Mouse (Mus musculus): ENCODE data around the gene Afdn. TPM values are rescaled to one million over a fixed set of nuclear protein-coding genes. Genes with fewer than 3 reads are reported as not detected.

The Afdn gene
- polyA plus RNA-seq (2014; fragmentation: Nextera tagmentation; extraction: Ambion mirVana): 108 and 123 TPM in 2 replicates

GRCm38 (mm10) chr17:13759853-13760627 lies at the start of gene Afdn:
Gene Afdn, plus strand, starts transcription at chr17:13760539.
- H3K27me3 ChIP-seq (ENCODE audit: control insufficient read depth, insufficient read depth, low read length): no peaks in the 10 kb centered on the region
- WGBS: under 1% methylated on average over 82 of the region's 108 CpGs
- H3K4me1 ChIP-seq (replicated peaks; ENCODE audit: control insufficient read depth, insufficient read depth, low read length): 0 out of 2 replicates have a peak, but pooled peaks cover 3% of the 10 kb centered on the region
- peak within 1 kb of the TSS; percentile 97 for H3K4me3 ChIP-seq (ENCODE audit: low read depth, low read length)
- no peaks in the 10 kb centered on the region for H3K9me3 ChIP-seq (ENCODE audit: control insufficient read depth, low read length)
- DNase-seq (ENCODE audit: low spot score): peak; percentile 89
- peak within 1 kb of the TSS; percentile 99 for H3K4me2 ChIP-seq (replicated peaks; ENCODE audit: low read depth, low read length)
- H3K36me3 ChIP-seq (ENCODE audit: control insufficient read depth, insufficient read depth, low read length): no peaks in the 10 kb centered on the region
- ATAC-seq (ENCODE audit: low FRiP score): peak; percentile 91
- H3K9ac ChIP-seq (ENCODE audit: low read depth, low read length): peak within 1 kb of the TSS; percentile 68
- H3K27ac ChIP-seq (ENCODE audit: low read depth, low read length): peak within 1 kb of the TSS; percentile 95

- 90% methylated on average over 5 of the region's 5 CpGs for whole genome bisulfite sequencing
- H3K4me1 ChIP-seq (replicated peaks; ENCODE audit: control insufficient read depth, insufficient read depth, low read length): no peaks in the 10 kb centered on the region
These were observed 49.2 kb upstream of the Afdn start for GRCm38 (mm10) chr17:13711173-13711572.

GRCm38 (mm10) chr17:13712116-13712515 lies 48.2 kb upstream of the Afdn start:
- no peak overlapping the region for H3K27ac ChIP-seq (ENCODE audit: low read depth, low read length)
- H3K27me3 ChIP-seq (ENCODE audit: control insufficient read depth, insufficient read depth, low read length): no peaks in the 10 kb centered on the region
- no peaks in the 10 kb centered on the region for H3K9me3 ChIP-seq (ENCODE audit: control insufficient read depth, low read length)
- H3K9ac ChIP-seq (ENCODE audit: low read depth, low read length): no peak overlapping the region
- ATAC-seq (ENCODE audit: low FRiP score): no peak
- no peaks in the 10 kb centered on the region for H3K36me3 ChIP-seq (ENCODE audit: control insufficient read depth, insufficient read depth, low read length)
- no peaks in the 10 kb centered on the region for H3K4me1 ChIP-seq (replicated peaks; ENCODE audit: control insufficient read depth, insufficient read depth, low read length)
- H3K4me3 ChIP-seq (ENCODE audit: low read depth, low read length): no peak overlapping the region
- 84% methylated on average over 6 of the region's 6 CpGs for WGBS
- H3K4me2 ChIP-seq (replicated peaks; ENCODE audit: low read depth, low read length): no peak overlapping the region
- no peak for DNase-seq (ENCODE audit: low spot score)

More at GRCm38 (mm10) chr17:13711173-13711572, 49.2 kb upstream of the Afdn start:
- no peaks in the 10 kb centered on the region for H3K9me3 ChIP-seq (ENCODE audit: control insufficient read depth, low read length)
- no peaks in the 10 kb centered on the region for H3K27me3 ChIP-seq (ENCODE audit: control insufficient read depth, insufficient read depth, low read length)
- no peaks in the 10 kb centered on the region for H3K36me3 ChIP-seq (ENCODE audit: control insufficient read depth, insufficient read depth, low read length)
- DNase-seq (ENCODE audit: low spot score): no peak
- no peak overlapping the region for H3K9ac ChIP-seq (ENCODE audit: low read depth, low read length)
- ATAC-seq (ENCODE audit: low FRiP score): no peak
- H3K27ac ChIP-seq (ENCODE audit: low read depth, low read length): no peak overlapping the region
- no peak overlapping the region for H3K4me3 ChIP-seq (ENCODE audit: low read depth, low read length)
- H3K4me2 ChIP-seq (replicated peaks; ENCODE audit: low read depth, low read length): no peak overlapping the region

- ATAC-seq (ENCODE audit: low FRiP score): no peak
- H3K27ac ChIP-seq (ENCODE audit: low read depth, low read length): no peak overlapping the region
- no peaks in the 10 kb centered on the region for H3K36me3 ChIP-seq (ENCODE audit: control insufficient read depth, insufficient read depth, low read length)
- no peaks in the 10 kb centered on the region for H3K27me3 ChIP-seq (ENCODE audit: control insufficient read depth, insufficient read depth, low read length)
- WGBS: 95% methylated on average over 3 of the region's 3 CpGs
- H3K4me1 ChIP-seq (replicated peaks; ENCODE audit: control insufficient read depth, insufficient read depth, low read length): no peaks in the 10 kb centered on the region
- H3K4me2 ChIP-seq (replicated peaks; ENCODE audit: low read depth, low read length): no peak overlapping the region
- H3K9me3 ChIP-seq (ENCODE audit: control insufficient read depth, low read length): no peaks in the 10 kb centered on the region
- no peak overlapping the region for H3K9ac ChIP-seq (ENCODE audit: low read depth, low read length)
- DNase-seq (ENCODE audit: low spot score): no peak
- H3K4me3 ChIP-seq (ENCODE audit: low read depth, low read length): no peak overlapping the region
These were observed 47.8 kb upstream of the Afdn start for GRCm38 (mm10) chr17:13712518-13712917.

- no peak overlapping the region for H3K27ac ChIP-seq (ENCODE audit: low read depth, low read length)
- no peak overlapping the region for H3K4me2 ChIP-seq (replicated peaks; ENCODE audit: low read depth, low read length)
- no peaks in the 10 kb centered on the region for H3K4me1 ChIP-seq (replicated peaks; ENCODE audit: control insufficient read depth, insufficient read depth, low read length)
- no peaks in the 10 kb centered on the region for H3K36me3 ChIP-seq (ENCODE audit: control insufficient read depth, insufficient read depth, low read length)
- no peak overlapping the region for H3K9ac ChIP-seq (ENCODE audit: low read depth, low read length)
- ATAC-seq (ENCODE audit: low FRiP score) (no peak), DNase-seq (ENCODE audit: low spot score) (no peak)
- H3K27me3 ChIP-seq (ENCODE audit: control insufficient read depth, insufficient read depth, low read length): no peaks in the 10 kb centered on the region
- H3K4me3 ChIP-seq (ENCODE audit: low read depth, low read length): no peak overlapping the region
- WGBS: 86% methylated on average over 4 of the region's 4 CpGs
- H3K9me3 ChIP-seq (ENCODE audit: control insufficient read depth, low read length): no peaks in the 10 kb centered on the region
These were observed 46.2 kb upstream of the Afdn start for GRCm38 (mm10) chr17:13714128-13714527.

GRCm38 (mm10) chr17:13714654-13715053 lies 45.7 kb upstream of the Afdn start:
- H3K36me3 ChIP-seq (ENCODE audit: control insufficient read depth, insufficient read depth, low read length): no peaks in the 10 kb centered on the region
- DNase-seq (ENCODE audit: low spot score) (no peak), ATAC-seq (ENCODE audit: low FRiP score) (no peak)
- H3K4me3 ChIP-seq (ENCODE audit: low read depth, low read length): no peak overlapping the region
- no peak overlapping the region for H3K4me2 ChIP-seq (replicated peaks; ENCODE audit: low read depth, low read length)
- no peak overlapping the region for H3K9ac ChIP-seq (ENCODE audit: low read depth, low read length)
- no peaks in the 10 kb centered on the region for H3K27me3 ChIP-seq (ENCODE audit: control insufficient read depth, insufficient read depth, low read length)
- no peaks in the 10 kb centered on the region for H3K9me3 ChIP-seq (ENCODE audit: control insufficient read depth, low read length)
- 67% methylated on average over 4 of the region's 4 CpGs for WGBS
- no peaks in the 10 kb centered on the region for H3K4me1 ChIP-seq (replicated peaks; ENCODE audit: control insufficient read depth, insufficient read depth, low read length)
- H3K27ac ChIP-seq (ENCODE audit: low read depth, low read length): no peak overlapping the region

GRCm38 (mm10) chr17:13715511-13715910 lies 44.8 kb upstream of the Afdn start:
- DNase-seq (ENCODE audit: low spot score): no peak
- Histone ChIP-seq H3K9ac (ENCODE audit: low read depth, low read length) (no peak overlapping the region), H3K9me3 (ENCODE audit: control insufficient read depth, low read length) (no peaks in the 10 kb centered on the region), H3K4me2 (replicated peaks; ENCODE audit: low read depth, low read length) (no peak overlapping the region), H3K4me3 (ENCODE audit: low read depth, low read length) (no peak overlapping the region), H3K36me3 (ENCODE audit: control insufficient read depth, insufficient read depth, low read length) (no peaks in the 10 kb centered on the region), H3K27ac (ENCODE audit: low read depth, low read length) (no peak overlapping the region), H3K27me3 (ENCODE audit: control insufficient read depth, insufficient read depth, low read length) (no peaks in the 10 kb centered on the region), H3K4me1 (replicated peaks; ENCODE audit: control insufficient read depth, insufficient read depth, low read length) (no peaks in the 10 kb centered on the region)
- ATAC-seq (ENCODE audit: low FRiP score): no peak
- WGBS: 81% methylated on average over 9 of the region's 9 CpGs

GRCm38 (mm10) chr17:13716336-13716735 lies 44.0 kb upstream of the Afdn start:
- Histone ChIP-seq H3K9ac (ENCODE audit: low read depth, low read length) (no peak overlapping the region), H3K4me1 (replicated peaks; ENCODE audit: control insufficient read depth, insufficient read depth, low read length) (no peaks in the 10 kb centered on the region), H3K27ac (ENCODE audit: low read depth, low read length) (no peak overlapping the region), H3K4me3 (ENCODE audit: low read depth, low read length) (no peak overlapping the region), H3K36me3 (ENCODE audit: control insufficient read depth, insufficient read depth, low read length) (no peaks in the 10 kb centered on the region), H3K4me2 (replicated peaks; ENCODE audit: low read depth, low read length) (no peak overlapping the region), H3K9me3 (ENCODE audit: control insufficient read depth, low read length) (no peaks in the 10 kb centered on the region), H3K27me3 (ENCODE audit: control insufficient read depth, insufficient read depth, low read length) (no peaks in the 10 kb centered on the region)
- DNase-seq (ENCODE audit: low spot score) (no peak), ATAC-seq (ENCODE audit: low FRiP score) (no peak)
- 89% methylated on average over 6 of the region's 6 CpGs for WGBS

- DNase-seq (ENCODE audit: low spot score) (no peak), ATAC-seq (ENCODE audit: low FRiP score) (no peak)
- Histone ChIP-seq H3K9ac (ENCODE audit: low read depth, low read length) (no peak overlapping the region), H3K4me1 (replicated peaks; ENCODE audit: control insufficient read depth, insufficient read depth, low read length) (0 out of 2 replicates have a peak, but pooled peaks cover 2% of the 10 kb centered on the region), H3K27me3 (ENCODE audit: control insufficient read depth, insufficient read depth, low read length) (no peaks in the 10 kb centered on the region), H3K4me3 (ENCODE audit: low read depth, low read length) (no peak overlapping the region), H3K27ac (ENCODE audit: low read depth, low read length) (no peak overlapping the region), H3K9me3 (ENCODE audit: control insufficient read depth, low read length) (no peaks in the 10 kb centered on the region), H3K4me2 (replicated peaks; ENCODE audit: low read depth, low read length) (no peak overlapping the region), H3K36me3 (ENCODE audit: control insufficient read depth, insufficient read depth, low read length) (no peaks in the 10 kb centered on the region)
- WGBS: 91% methylated on average over 11 of the region's 11 CpGs
These were observed 42.9 kb upstream of the Afdn start for GRCm38 (mm10) chr17:13717428-13717827.
